Mouse (Mus musculus): ENCODE data around the gene Olfr745.

- no peak for TF ChIP-seq POLR2A (IDR thresholded peaks at IDR 0.05; ENCODE audit: insufficient read length, low read depth)
- no peak for TF ChIP-seq POLR2AphosphoS2 (IDR thresholded peaks at IDR 0.05; ENCODE audit: insufficient read length, low read depth)
- no peak for TF ChIP-seq TCF3 (IDR thresholded peaks at IDR 0.05; ENCODE audit: insufficient read length, low read depth)
- no peak for TF ChIP-seq TCF12 (IDR thresholded peaks at IDR 0.05; ENCODE audit: insufficient read depth, poor library complexity, severe bottlenecking)
- no peak for TF ChIP-seq USF1 (IDR thresholded peaks at IDR 0.05; ENCODE audit: low read depth)
- no peak for TF ChIP-seq MYOD1 (IDR thresholded peaks at IDR 0.05; ENCODE audit: control insufficient read depth in 1 of 3, insufficient read length in 2 of 3, low read depth in 2 of 3)
- TF ChIP-seq REST (IDR thresholded peaks at IDR 0.05; ENCODE audit: insufficient read depth, insufficient read length) = no peak
- no peak for TF ChIP-seq SRF (IDR thresholded peaks at IDR 0.05; ENCODE audit: control insufficient read depth, insufficient read length, low read depth)
- no peak for TF ChIP-seq E2F4 (IDR thresholded peaks at IDR 0.05; ENCODE audit: insufficient read depth)
- no peak for TF ChIP-seq MAX (IDR thresholded peaks at IDR 0.05; ENCODE audit: low read depth)
- TF ChIP-seq CEBPB (IDR thresholded peaks at IDR 0.05; ENCODE audit: insufficient read depth, poor library complexity, severe bottlenecking) = no peak
Measured at GRCm38 (mm10) chr14:50614579-50614978, 24.6 kb upstream of the Olfr745 start, which contains the start of gene Olfr744.
